Mouse (Mus musculus): ENCODE results near the gene Il1rap. TPM values are rescaled to one million over a fixed set of nuclear protein-coding genes. Genes with fewer than 3 reads are reported as not detected.

Il1rap gene
- polyA plus RNA-seq, 2 experiments = 0.98 to 2.1 TPM

- Histone ChIP-seq H3K9ac (replicated peaks) (no peak overlapping the region), H3K36me3 (replicated peaks; ENCODE audit: control insufficient read depth, insufficient read depth, low read depth) (no peaks in the 10 kb centered on the region)
Measured at GRCm38 (mm10) chr16:26643077-26643476, 61.6 kb downstream of the Il1rap start.

GRCm38 (mm10) chr16:26646066-26646465, 64.6 kb downstream of the Il1rap start:
- Histone ChIP-seq H3K27me3 (ENCODE audit: control insufficient read depth, insufficient read depth, low read length) (no peaks in the 10 kb centered on the region), H3K9me3 (ENCODE audit: control insufficient read depth, low read length) (no peaks in the 10 kb centered on the region), H3K9ac (replicated peaks) (no peak overlapping the region), H3K4me3 (ENCODE audit: insufficient read depth in 1 of 2, low read depth in 2 of 2, low read length in 2 of 2) (no peak overlapping the region), H3K4me1 (replicated peaks; ENCODE audit: control insufficient read depth in 2 of 2, insufficient read depth in 2 of 2, low read length in 1 of 2) (no peaks in the 10 kb centered on the region), H3K36me3 (replicated peaks; ENCODE audit: control insufficient read depth, insufficient read depth, low read depth) (no peaks in the 10 kb centered on the region), H3K4me2 (ENCODE audit: low read depth) (no peak overlapping the region), H3K27ac (no peak overlapping the region)
- TF ChIP-seq EP300 (IDR thresholded peaks at IDR 0.05; ENCODE audit: low read depth) (no peak), CTCF (IDR thresholded peaks at IDR 0.05; ENCODE audit: low read depth) (no peak)
- ATAC-seq (ENCODE audit: insufficient read depth) (no peak), DNase-seq (ENCODE audit: low read depth in 3 of 3, low spot score in 3 of 3) (no peak)
- 28% methylated on average over 2 of the region's 2 CpGs for WGBS (ENCODE audit: insufficient replicate concordance)

More at GRCm38 (mm10) chr16:26643077-26643476, 61.6 kb downstream of the Il1rap start:
- no peaks in the 10 kb centered on the region for H3K27me3 ChIP-seq (ENCODE audit: control insufficient read depth, insufficient read depth, low read length)
- no peak for DNase-seq (ENCODE audit: low read depth in 3 of 3, low spot score in 3 of 3)
- no peak for ATAC-seq (ENCODE audit: insufficient read depth)
- no peak overlapping the region for H3K4me2 ChIP-seq (ENCODE audit: low read depth)
- no peak overlapping the region for H3K4me3 ChIP-seq (ENCODE audit: insufficient read depth in 1 of 2, low read depth in 2 of 2, low read length in 2 of 2)
- no peak overlapping the region for H3K27ac ChIP-seq
- H3K9me3 ChIP-seq (ENCODE audit: control insufficient read depth, low read length) = no peaks in the 10 kb centered on the region
- WGBS (ENCODE audit: insufficient replicate concordance) = 60% methylated on average over 6 of the region's 6 CpGs
- TF ChIP-seq EP300 (IDR thresholded peaks at IDR 0.05; ENCODE audit: low read depth) (no peak), CTCF (IDR thresholded peaks at IDR 0.05; ENCODE audit: low read depth) (no peak)
- H3K4me1 ChIP-seq (replicated peaks; ENCODE audit: control insufficient read depth in 2 of 2, insufficient read depth in 2 of 2, low read length in 1 of 2) = no peaks in the 10 kb centered on the region

- DNase-seq (ENCODE audit: low read depth in 3 of 3, low spot score in 3 of 3) (no peak), ATAC-seq (ENCODE audit: insufficient read depth) (no peak)
- no peaks in the 10 kb centered on the region for H3K9me3 ChIP-seq (ENCODE audit: control insufficient read depth, low read length)
- WGBS (ENCODE audit: insufficient replicate concordance) = 31% methylated on average over 1 of the region's 1 CpGs
- no peak overlapping the region for H3K4me2 ChIP-seq (ENCODE audit: low read depth)
- H3K4me1 ChIP-seq (replicated peaks; ENCODE audit: control insufficient read depth in 2 of 2, insufficient read depth in 2 of 2, low read length in 1 of 2) = no peaks in the 10 kb centered on the region
- no peaks in the 10 kb centered on the region for H3K36me3 ChIP-seq (replicated peaks; ENCODE audit: control insufficient read depth, insufficient read depth, low read depth)
- no peak for TF ChIP-seq EP300 (IDR thresholded peaks at IDR 0.05; ENCODE audit: low read depth)
- TF ChIP-seq CTCF (IDR thresholded peaks at IDR 0.05; ENCODE audit: low read depth) = no peak
- no peaks in the 10 kb centered on the region for H3K27me3 ChIP-seq (ENCODE audit: control insufficient read depth, insufficient read depth, low read length)
- H3K27ac ChIP-seq = no peak overlapping the region
- H3K9ac ChIP-seq (replicated peaks) = no peak overlapping the region
- H3K4me3 ChIP-seq (ENCODE audit: insufficient read depth in 1 of 2, low read depth in 2 of 2, low read length in 2 of 2) = no peak overlapping the region
Measured at GRCm38 (mm10) chr16:26647036-26647435, 65.5 kb downstream of the Il1rap start.

GRCm38 (mm10) chr16:26662722-26663436, 81.4 kb downstream of the Il1rap start:
- Histone ChIP-seq H3K4me2 (ENCODE audit: low read depth) (no peak overlapping the region), H3K9me3 (ENCODE audit: control insufficient read depth, low read length) (no peaks in the 10 kb centered on the region), H3K4me3 (ENCODE audit: insufficient read depth in 1 of 2, low read depth in 2 of 2, low read length in 2 of 2) (no peak overlapping the region), H3K36me3 (replicated peaks; ENCODE audit: control insufficient read depth, insufficient read depth, low read depth) (no peaks in the 10 kb centered on the region), H3K9ac (replicated peaks) (no peak overlapping the region), H3K27ac (no peak overlapping the region), H3K4me1 (replicated peaks; ENCODE audit: control insufficient read depth in 2 of 2, insufficient read depth in 2 of 2, low read length in 1 of 2) (no peaks in the 10 kb centered on the region), H3K27me3 (ENCODE audit: control insufficient read depth, insufficient read depth, low read length) (no peaks in the 10 kb centered on the region)
- no peak for ATAC-seq (ENCODE audit: insufficient read depth)
- DNase-seq (ENCODE audit: low read depth in 3 of 3, low spot score in 3 of 3) = no peak
- WGBS (ENCODE audit: insufficient replicate concordance) = 66% methylated on average over 7 of the region's 7 CpGs
- TF ChIP-seq EP300 (IDR thresholded peaks at IDR 0.05; ENCODE audit: low read depth) (no peak), CTCF (IDR thresholded peaks at IDR 0.05; ENCODE audit: low read depth) (no peak)

- no peak overlapping the region for H3K4me3 ChIP-seq (ENCODE audit: insufficient read depth in 1 of 2, low read depth in 2 of 2, low read length in 2 of 2)
- H3K36me3 ChIP-seq (replicated peaks; ENCODE audit: control insufficient read depth, insufficient read depth, low read depth) = no peaks in the 10 kb centered on the region
- no peak overlapping the region for H3K9ac ChIP-seq (replicated peaks)
- no peaks in the 10 kb centered on the region for H3K4me1 ChIP-seq (replicated peaks; ENCODE audit: control insufficient read depth in 2 of 2, insufficient read depth in 2 of 2, low read length in 1 of 2)
- H3K27ac ChIP-seq = no peak overlapping the region
- TF ChIP-seq EP300 (IDR thresholded peaks at IDR 0.05; ENCODE audit: low read depth) (no peak), CTCF (IDR thresholded peaks at IDR 0.05; ENCODE audit: low read depth) (no peak)
- no peaks in the 10 kb centered on the region for H3K9me3 ChIP-seq (ENCODE audit: control insufficient read depth, low read length)
- no peaks in the 10 kb centered on the region for H3K27me3 ChIP-seq (ENCODE audit: control insufficient read depth, insufficient read depth, low read length)
- H3K4me2 ChIP-seq (ENCODE audit: low read depth) = no peak overlapping the region
- ATAC-seq (ENCODE audit: insufficient read depth) (no peak), DNase-seq (ENCODE audit: low read depth in 3 of 3, low spot score in 3 of 3) (no peak)
- WGBS (ENCODE audit: insufficient replicate concordance) = 61% methylated on average over 2 of the region's 2 CpGs
Measured at GRCm38 (mm10) chr16:26666401-26666800, 84.9 kb downstream of the Il1rap start.

Measured in liver, embryonic 14.5 days (tissue).